Mouse (Mus musculus): ENCODE data around the gene Mogs. TPM values are rescaled to one million over a fixed set of nuclear protein-coding genes. Genes with fewer than 3 reads are reported as not detected.

The Mogs gene
- polyA plus RNA-seq, 1 experiment from 2014 or later = 26.9 TPM

DNA sequence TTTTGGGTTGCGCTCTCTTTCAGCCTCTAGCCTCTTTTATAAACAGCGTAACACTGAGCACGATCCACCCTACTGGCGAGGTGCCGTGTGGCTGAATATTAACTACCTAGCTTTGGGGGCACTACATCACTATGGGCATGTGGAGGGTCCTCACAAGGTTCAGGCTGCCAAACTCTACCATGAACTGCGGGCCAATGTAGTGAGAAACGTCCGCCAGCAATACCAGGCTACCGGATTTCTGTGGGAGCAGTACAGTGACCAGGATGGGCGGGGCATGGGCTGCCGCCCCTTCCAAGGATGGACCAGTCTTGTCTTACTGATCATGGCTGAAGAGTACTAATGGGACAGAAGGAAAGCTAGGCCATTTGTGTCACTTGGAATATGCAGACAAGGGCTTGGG, 3.1 kb downstream of the Mogs start:
- WGBS = 86% methylated on average over 11 of the region's 11 CpGs

DNA sequence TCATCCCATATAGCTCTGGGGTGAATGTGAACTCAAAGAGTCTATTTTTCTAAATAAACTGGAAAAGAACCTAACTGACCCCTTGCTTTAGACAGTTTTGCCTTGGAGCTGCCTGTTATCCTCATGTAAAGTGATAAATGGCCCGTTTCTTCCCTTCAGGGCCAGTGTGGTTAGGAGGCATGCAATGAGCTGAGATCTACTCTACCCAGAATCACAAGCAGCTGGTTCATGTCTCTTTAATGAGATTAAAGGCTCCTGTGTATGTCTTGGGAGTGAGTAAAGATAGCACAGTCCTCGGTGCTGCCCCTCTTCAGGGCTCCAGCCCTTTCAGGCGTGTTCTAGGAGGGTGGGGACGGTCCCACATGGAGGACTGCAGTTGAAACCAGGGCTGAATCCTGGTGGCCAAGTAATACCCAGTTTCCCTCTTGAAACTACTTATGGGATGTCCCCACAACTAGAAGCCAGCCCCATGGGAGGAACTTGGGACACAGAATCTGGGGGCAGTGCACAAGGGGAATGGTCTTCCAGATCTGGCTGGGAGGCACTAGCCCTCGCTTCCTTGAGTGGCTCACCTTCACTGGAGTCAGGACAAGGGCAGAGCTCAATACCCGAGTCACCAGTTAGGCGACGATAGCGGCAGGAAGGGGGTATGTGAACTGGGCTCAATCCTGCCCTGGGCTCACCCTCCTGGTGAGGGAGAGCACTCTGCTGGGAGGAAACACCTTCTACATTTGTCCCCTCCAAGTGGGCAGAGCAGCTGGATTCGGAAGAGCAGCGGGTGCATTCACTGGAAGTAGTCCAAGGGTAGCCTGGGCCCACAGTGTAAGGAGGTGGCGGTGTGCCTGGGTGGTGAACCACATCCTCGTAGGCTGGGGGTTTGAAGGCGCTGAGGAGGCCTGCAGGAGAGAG, 3.8 kb downstream of the Mogs start:
- Histone ChIP-seq H3K4me1 (replicated peaks) (peaks cover 77% of the 10 kb centered on the region), H3K9me3 (no peaks in the 10 kb centered on the region), H3K9ac (replicated peaks) (peak overlapping the region; percentile 92), H3K27ac (peak overlapping the region; percentile 9; the same call in 1 of the 2 replicates), H3K4me3 (replicated peaks) (peak overlapping the region; percentile 74), H3K4me2 (replicated peaks) (peak overlapping the region; percentile 98), H3K27me3 (no peaks in the 10 kb centered on the region), H3K36me3 (peaks cover 33% of the 10 kb centered on the region)
- 88% methylated on average over 14 of the region's 14 CpGs for WGBS
- no peak for ATAC-seq

More for the DNA sequence above, 3.1 kb downstream of the Mogs start:
- Histone ChIP-seq H3K9me3 (no peaks in the 10 kb centered on the region), H3K9ac (replicated peaks) (no peak overlapping the region), H3K27ac (no peak overlapping the region), H3K4me2 (replicated peaks) (no peak overlapping the region), H3K27me3 (no peaks in the 10 kb centered on the region), H3K4me1 (replicated peaks) (peaks cover 70% of the 10 kb centered on the region), H3K36me3 (peaks cover 33% of the 10 kb centered on the region), H3K4me3 (replicated peaks) (no peak overlapping the region)
- ATAC-seq = no peak

DNA sequence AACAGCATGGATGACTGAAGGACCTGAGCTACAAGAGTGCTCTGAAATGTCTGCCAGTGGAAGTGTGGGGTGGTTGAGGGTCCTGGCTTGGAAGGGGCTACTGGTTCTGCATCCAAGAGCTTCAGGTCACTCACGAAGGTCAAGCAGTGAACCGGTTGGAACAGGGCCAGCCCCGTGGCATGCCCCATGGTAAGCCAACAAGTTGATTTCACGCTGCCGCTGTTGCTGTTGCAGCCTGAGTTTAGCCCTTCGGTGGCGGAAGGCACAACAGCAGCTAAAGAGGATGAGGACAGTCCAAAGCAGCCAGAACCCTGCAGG, 4.4 kb downstream of the Mogs start:
- Histone ChIP-seq H3K4me1 (replicated peaks) (peaks cover 79% of the 10 kb centered on the region), H3K27me3 (no peaks in the 10 kb centered on the region), H3K4me2 (replicated peaks) (peak overlapping the region; percentile 98), H3K27ac (0 out of 2 replicates have a peak overlapping the region, but pooled peaks have one; percentile 9), H3K4me3 (replicated peaks) (peak overlapping the region; percentile 74), H3K36me3 (peaks cover 33% of the 10 kb centered on the region), H3K9ac (replicated peaks) (peak overlapping the region; percentile 92), H3K9me3 (no peaks in the 10 kb centered on the region)
- no peak for ATAC-seq
- 49% methylated on average over 7 of the region's 7 CpGs for WGBS

DNA sequence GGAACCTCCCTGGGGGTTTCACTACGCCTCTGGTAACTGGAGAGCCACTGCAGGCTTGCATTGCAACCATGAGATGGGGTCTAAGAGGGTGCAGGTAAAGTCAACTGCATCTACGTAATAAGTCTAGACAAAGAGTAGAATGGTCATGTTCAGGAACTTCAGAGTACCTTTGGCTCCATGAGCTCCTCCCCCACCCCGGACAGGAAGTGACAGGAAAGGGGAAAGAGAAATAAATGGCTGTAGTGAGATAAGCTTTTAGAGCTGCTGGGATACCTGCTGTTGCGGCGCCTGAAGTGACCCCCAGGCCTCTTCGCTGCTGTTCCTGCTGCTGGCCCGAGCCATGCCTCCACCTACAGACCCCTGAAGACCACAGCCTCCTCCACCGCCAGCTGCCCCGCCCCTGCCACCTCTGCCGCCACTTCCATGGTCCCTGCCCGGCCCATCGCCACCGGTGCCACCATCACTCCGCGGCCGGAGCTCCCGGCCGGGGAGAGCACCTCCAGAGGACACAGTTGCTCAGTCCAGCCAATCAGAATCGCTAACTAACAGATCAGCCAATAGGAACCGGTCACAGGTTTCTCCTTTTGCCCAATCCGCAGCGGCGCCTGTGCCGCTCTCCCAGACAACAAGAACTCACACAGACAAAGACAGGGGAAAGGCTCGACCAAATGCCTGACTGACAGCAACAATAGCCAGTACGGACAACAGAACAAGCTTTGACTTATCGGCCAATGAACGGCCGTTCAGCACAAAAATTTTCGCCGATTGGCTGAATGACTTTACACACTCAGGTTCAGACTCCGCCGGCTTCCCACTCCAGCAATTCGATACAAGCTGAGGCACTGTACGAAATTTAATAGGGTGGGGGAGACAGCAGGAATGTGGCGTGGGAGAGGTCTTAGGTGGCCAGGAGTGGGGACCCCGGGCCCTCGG, 5.9 kb downstream of the Mogs start, which contains the start of gene Wbp1:
TSS of gene Wbp1 (minus strand) at position 630 of the 933 bp plus-strand sequence.
- under 1% methylated on average over 38 of the region's 38 CpGs for WGBS
- Histone ChIP-seq H3K36me3 (peaks cover 33% of the 10 kb centered on the region), H3K9me3 (no peaks in the 10 kb centered on the region), H3K27me3 (no peaks in the 10 kb centered on the region), H3K4me1 (replicated peaks) (peaks cover 76% of the 10 kb centered on the region), H3K4me2 (replicated peaks) (peak within 1 kb of the TSS; percentile 98), H3K27ac (peak within 1 kb of the TSS; percentile 99), H3K4me3 (replicated peaks) (peak within 1 kb of the TSS; percentile 74), H3K9ac (replicated peaks) (peak within 1 kb of the TSS; percentile 92)
- peak; percentile 95 for ATAC-seq

DNA sequence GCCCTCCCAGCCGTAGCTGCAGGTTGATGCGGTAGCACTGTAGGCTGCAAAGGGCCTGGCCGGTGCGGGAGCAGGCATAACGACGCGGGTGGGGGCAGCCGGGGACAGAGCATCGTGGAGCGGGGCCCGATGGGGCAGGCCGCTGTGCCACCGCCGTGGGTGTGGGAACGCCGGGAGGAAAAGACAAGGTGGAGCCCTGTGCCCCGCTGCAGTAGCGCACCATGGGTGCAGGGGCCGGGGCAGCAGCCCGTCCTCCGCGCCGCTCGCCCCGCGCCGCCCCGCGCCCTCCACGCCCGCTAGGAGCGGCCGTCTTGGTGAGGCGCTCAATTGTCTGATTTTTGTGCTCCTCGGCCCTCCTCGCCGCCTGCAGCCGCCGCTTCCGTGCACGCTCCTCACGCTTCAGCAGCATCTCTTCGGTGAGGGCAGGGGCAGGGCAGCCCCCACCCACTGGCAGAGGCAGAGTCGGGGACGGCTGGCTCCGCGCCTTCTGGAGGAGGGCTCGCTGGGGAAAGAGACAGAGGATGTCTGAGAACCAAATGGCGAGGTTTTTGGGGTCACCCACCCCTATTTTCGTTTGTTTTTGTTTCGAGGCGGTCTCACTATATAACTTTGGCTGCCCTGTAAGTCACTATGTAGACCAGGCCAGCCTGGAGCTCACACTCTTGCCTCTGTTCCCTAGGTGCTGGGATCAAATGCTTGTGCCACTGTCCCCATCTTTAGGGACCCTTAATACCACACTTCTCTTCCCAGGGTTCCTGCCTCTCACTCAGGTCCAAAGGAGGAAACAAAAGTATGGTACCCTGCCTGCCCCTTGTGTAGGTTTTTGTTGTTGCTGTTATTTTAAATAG, 6.8 kb downstream of the Mogs start:
- Histone ChIP-seq H3K27me3 (no peaks in the 10 kb centered on the region), H3K4me2 (replicated peaks) (peak overlapping the region; percentile 98), H3K36me3 (peaks cover 28% of the 10 kb centered on the region), H3K9ac (replicated peaks) (peak overlapping the region; percentile 91), H3K4me3 (replicated peaks) (peak overlapping the region; percentile 74), H3K4me1 (replicated peaks) (peaks cover 67% of the 10 kb centered on the region), H3K9me3 (no peaks in the 10 kb centered on the region), H3K27ac (peak overlapping the region; percentile 99)
- WGBS = 1% methylated on average over 47 of the region's 52 CpGs
- peak; percentile 8; the same call in 1 of the 2 replicates for ATAC-seq

DNA sequence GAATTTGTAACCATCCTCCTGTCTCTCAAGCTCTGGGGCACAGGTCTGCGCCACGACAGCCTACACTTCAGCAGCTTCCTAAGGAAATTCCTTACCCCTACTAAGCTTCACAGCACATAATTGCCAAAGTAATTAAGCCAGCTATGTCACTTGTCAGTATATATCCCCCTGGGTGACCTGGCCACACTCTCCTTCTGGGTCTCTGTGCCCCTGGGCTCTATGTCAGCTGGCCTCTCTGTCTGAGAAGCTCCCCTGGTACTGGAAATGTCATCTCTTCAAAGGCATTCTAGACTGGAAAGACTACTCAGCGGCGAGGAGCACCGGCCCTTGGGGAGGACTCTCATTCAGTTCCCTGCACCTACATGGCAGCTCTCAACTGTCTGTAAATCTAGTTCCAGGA, 7.7 kb downstream of the Mogs start:
- peaks cover 60% of the 10 kb centered on the region for H3K4me1 ChIP-seq (replicated peaks)
- H3K9ac ChIP-seq (replicated peaks) = peak overlapping the region; percentile 91; the same call in 1 of the 2 replicates
- H3K27ac ChIP-seq = peak overlapping the region; percentile 99; the same call in 1 of the 2 replicates
- H3K27me3 ChIP-seq = no peaks in the 10 kb centered on the region
- WGBS = 72% methylated on average over 5 of the region's 5 CpGs
- peaks cover 20% of the 10 kb centered on the region for H3K36me3 ChIP-seq
- peak overlapping the region; percentile 74 for H3K4me3 ChIP-seq (replicated peaks)
- peak overlapping the region; percentile 98 for H3K4me2 ChIP-seq (replicated peaks)
- H3K9me3 ChIP-seq = no peaks in the 10 kb centered on the region
- ATAC-seq = no peak

DNA sequence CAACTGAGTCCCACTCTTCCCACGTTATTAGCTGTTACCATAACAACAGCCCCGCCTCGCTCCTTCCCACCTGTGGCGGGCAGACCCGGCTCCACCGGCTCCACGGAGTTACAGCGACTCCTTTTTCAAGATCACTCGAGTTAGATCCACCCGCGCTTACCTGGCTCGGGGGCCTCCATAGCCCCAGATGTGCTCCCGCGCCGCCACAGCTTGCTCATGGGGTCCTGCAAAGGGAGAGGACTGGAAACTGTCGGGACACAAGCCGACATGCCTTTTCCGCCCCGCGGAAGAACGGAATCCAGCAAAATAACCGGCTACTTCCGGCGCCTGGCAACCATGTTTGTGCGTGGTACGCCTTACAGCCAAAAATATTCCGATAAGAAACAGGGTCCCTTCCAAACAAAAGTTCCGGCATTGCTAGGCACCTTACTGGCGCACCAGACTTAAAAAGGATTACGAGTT, 9.6 kb downstream of the Mogs start:
- Histone ChIP-seq H3K9me3 (no peaks in the 10 kb centered on the region), H3K36me3 (peaks cover under 1% of the 10 kb centered on the region), H3K4me2 (replicated peaks) (peak overlapping the region; percentile 92), H3K4me1 (replicated peaks) (peaks cover 42% of the 10 kb centered on the region), H3K27me3 (no peaks in the 10 kb centered on the region), H3K4me3 (replicated peaks) (peak overlapping the region; percentile 78), H3K9ac (replicated peaks) (peak overlapping the region; percentile 78), H3K27ac (0 out of 2 replicates have a peak overlapping the region, but pooled peaks have one; percentile 53)
- ATAC-seq = peak; percentile 3
- WGBS = under 1% methylated on average over 30 of the region's 30 CpGs

DNA sequence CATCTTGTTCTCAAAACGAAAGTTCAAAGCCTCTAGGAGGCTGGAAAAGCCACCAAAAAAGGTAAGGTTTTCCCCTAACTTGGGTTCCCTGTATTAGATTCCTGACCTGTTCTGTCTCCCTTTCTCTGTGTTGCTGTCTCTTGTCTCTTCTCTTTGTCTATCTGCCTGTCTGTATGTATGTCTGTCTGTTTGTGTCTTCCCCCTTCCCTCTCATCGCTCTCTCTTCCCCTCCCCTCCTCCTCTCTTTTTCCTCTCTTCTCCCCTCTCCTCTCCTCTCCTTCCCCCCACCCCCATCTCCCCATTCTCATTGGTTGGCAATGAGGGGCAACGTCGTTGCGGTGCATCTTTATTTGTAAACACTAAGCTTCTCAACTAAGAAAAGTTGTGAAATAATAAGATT, 10.0 kb downstream of the Mogs start, which contains the start of gene Ino80b:
TSS of gene Ino80b (minus strand) at position 101 of the 400 bp plus-strand sequence.
- Histone ChIP-seq H3K27ac (0 out of 2 replicates have a peak within 1 kb of the TSS, but pooled peaks have one; percentile 53), H3K4me1 (replicated peaks) (peaks cover 38% of the 10 kb centered on the region), H3K4me3 (replicated peaks) (peak within 1 kb of the TSS; percentile 78), H3K4me2 (replicated peaks) (peak within 1 kb of the TSS; percentile 92), H3K9me3 (no peaks in the 10 kb centered on the region), H3K27me3 (no peaks in the 10 kb centered on the region), H3K9ac (replicated peaks) (peak within 1 kb of the TSS; percentile 78), H3K36me3 (no peaks in the 10 kb centered on the region)
- 26% methylated on average over 5 of the region's 5 CpGs for WGBS
- no peak for ATAC-seq

DNA sequence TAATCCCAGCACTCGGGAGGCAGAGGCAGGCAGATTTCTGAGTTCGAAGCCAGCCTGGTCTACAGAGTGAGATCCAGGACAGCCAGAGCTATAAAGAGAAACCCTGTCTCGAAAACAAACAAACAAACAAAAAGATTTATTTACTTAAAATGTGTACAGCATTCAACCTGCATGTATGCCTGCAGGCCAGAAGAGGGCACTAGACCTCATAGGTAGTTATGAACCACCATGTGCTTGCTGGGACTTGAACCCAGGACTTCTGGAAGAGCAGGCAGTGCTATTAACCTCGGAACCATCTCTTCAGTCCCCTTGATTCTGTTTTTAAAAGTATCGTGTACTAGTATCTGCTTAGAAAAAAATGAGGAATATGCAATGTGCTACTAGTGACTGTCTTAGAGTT, 12.1 kb downstream of the Mogs start:
- H3K4me3 ChIP-seq (replicated peaks) = no peak overlapping the region
- H3K36me3 ChIP-seq = no peaks in the 10 kb centered on the region
- no peak overlapping the region for H3K4me2 ChIP-seq (replicated peaks)
- peaks cover 29% of the 10 kb centered on the region for H3K4me1 ChIP-seq (replicated peaks)
- no peak for ATAC-seq
- H3K27ac ChIP-seq = no peak overlapping the region
- no peaks in the 10 kb centered on the region for H3K9me3 ChIP-seq
- H3K27me3 ChIP-seq = no peaks in the 10 kb centered on the region
- H3K9ac ChIP-seq (replicated peaks) = no peak overlapping the region
- 96% methylated on average over 5 of the region's 5 CpGs for WGBS

DNA sequence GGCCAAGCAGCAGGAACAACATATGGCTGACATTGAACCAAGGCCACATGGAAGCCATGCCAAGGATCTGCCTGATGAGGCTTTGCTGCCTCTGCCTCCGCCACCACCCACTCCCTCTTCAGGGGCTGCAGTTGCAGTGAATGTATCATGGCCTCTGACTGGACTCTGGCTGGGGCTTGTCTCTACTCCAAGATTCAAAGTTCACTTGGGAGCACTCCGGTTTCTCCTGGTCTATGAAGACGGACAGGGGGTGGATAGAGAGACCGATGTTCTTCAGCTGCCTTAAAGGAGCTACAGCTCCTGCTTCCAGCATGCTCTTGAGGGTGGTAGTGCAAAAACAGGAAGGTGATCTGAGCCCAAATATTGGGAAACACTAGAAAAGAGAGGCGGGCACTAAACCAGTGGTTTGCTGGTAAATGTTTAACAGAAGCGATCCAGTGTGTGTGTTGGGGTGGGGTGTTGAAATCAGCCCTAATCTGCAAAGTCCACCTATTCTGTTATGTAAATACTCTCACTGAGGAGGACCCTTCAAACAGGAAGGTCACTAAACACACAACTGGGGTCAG, 16.3 kb downstream of the Mogs start:
- Histone ChIP-seq H3K27me3 (peaks cover 18% of the 10 kb centered on the region), H3K4me2 (replicated peaks) (no peak overlapping the region), H3K9me3 (no peaks in the 10 kb centered on the region), H3K36me3 (no peaks in the 10 kb centered on the region), H3K4me1 (replicated peaks) (peaks cover 11% of the 10 kb centered on the region), H3K9ac (replicated peaks) (no peak overlapping the region), H3K4me3 (replicated peaks) (no peak overlapping the region), H3K27ac (no peak overlapping the region)
- 82% methylated on average over 6 of the region's 6 CpGs for WGBS
- no peak for ATAC-seq
